Mouse (Mus musculus) megakaryocyte, embryonic 14.5 days (primary cell): ENCODE results near the gene Cd3e.

Experiments used
- FLI1 ChIP-seq: IDR thresholded peaks from 2 replicates; pipeline ENCODE4 v1.6.1; 2012; ENCODE audit warnings: low read length, inconsistent platforms, mixed read lengths
- GATA1 ChIP-seq: IDR thresholded peaks from 3 replicates; pipeline ENCODE4 v1.6.1; 2012; ENCODE audit warnings: mixed read lengths, low read length, inconsistent platforms, borderline replicate concordance

GRCm38 (mm10) chr9:45007404-45007803 lies 2.0 kb downstream of the Cd3e start:
- TF ChIP-seq GATA1 (no peak), FLI1 (no peak)
